Mouse (Mus musculus) gastrocnemius, postnatal 36 days (tissue): ENCODE results near the gene Pik3cb. TPM values are rescaled to one million over a fixed set of nuclear protein-coding genes. Genes with fewer than 3 reads are reported as not detected.

Experiments
- DNase-seq, 2 experiments: peaks; one replicate each; pipeline ENCODE4 v3.0.0; 2022
- intact Hi-C: fragments of 180-260 bp; cut with DNase I; formaldehyde crosslinking; loops from one replicate; pipeline ENCODE4 v1.15.1; 2025
- long read RNA-seq, 2 experiments: library from polyadenylated mRNA; stranded (forward); transcript quantifications; one replicate each; pipeline ENCODE4 v2.0.0; 2021
- total RNA-seq, 2 experiments: library from RNA; stranded (reverse); gene quantifications; 2 replicates each; pipeline ENCODE4 v1.2.3; 2021

Gene Pik3cb
- 1 to 10 TPM; 5.1 to 5.2 TPM for total RNA-seq
- long read RNA-seq, experiment 1, partial matches to known transcripts: 1 of 1 reads
- long read RNA-seq, experiment 1, other reads (novel, unspliced or antisense): 0 of 1 reads
- long read RNA-seq, experiment 2, full-length matches to known transcripts: 2 of 2 reads
- long read RNA-seq, experiment 2, partial matches to known transcripts: 0 of 2 reads
- long read RNA-seq, experiment 2, other reads (novel, unspliced or antisense): 0 of 2 reads

- intact Hi-C loops: loop anchor here (5.0 kb wide), 2 partner anchors 102 to 237 kb away; partner anchors contain the start of gene Cep70
Observed at GRCm38 (mm10) chr9:99140063-99140882, at the start of gene Pik3cb. Gene Pik3cb (minus strand): TSS chr9:99140621.

GRCm38 (mm10) chr9:99183043-99183670, 42.7 kb upstream of the Pik3cb start:
- no peak for DNase-seq
- intact Hi-C loops: no loop called here

More at GRCm38 (mm10) chr9:99140063-99140882, at the start of gene Pik3cb:
- DNase-seq: peak; percentile 94 to 98

- intact Hi-C loops: no loop called here
- no peak for DNase-seq
Observed at GRCm38 (mm10) chr9:99182121-99182520, 41.7 kb upstream of the Pik3cb start.

- intact Hi-C loops: no loop called here
- DNase-seq: no peak
Observed at GRCm38 (mm10) chr9:99180272-99180671, 39.9 kb upstream of the Pik3cb start.

GRCm38 (mm10) chr9:99178736-99179135, 38.3 kb upstream of the Pik3cb start:
- intact Hi-C loops: no loop called here
- DNase-seq: no peak

- intact Hi-C loops: no loop called here
- no peak for DNase-seq
Observed at GRCm38 (mm10) chr9:99175774-99176173, 35.4 kb upstream of the Pik3cb start.

GRCm38 (mm10) chr9:99172811-99173210, 32.4 kb upstream of the Pik3cb start:
- DNase-seq: no peak
- intact Hi-C loops: no loop called here

- intact Hi-C loops: no loop called here
- DNase-seq: no peak
Observed at GRCm38 (mm10) chr9:99171186-99171585, 30.8 kb upstream of the Pik3cb start.

GRCm38 (mm10) chr9:99169029-99169428, 28.6 kb upstream of the Pik3cb start:
- no peak for DNase-seq
- intact Hi-C loops: no loop called here

GRCm38 (mm10) chr9:99166946-99167345, 26.5 kb upstream of the Pik3cb start:
- DNase-seq: no peak
- intact Hi-C loops: no loop called here

GRCm38 (mm10) chr9:99165956-99166355, 25.5 kb upstream of the Pik3cb start:
- no peak for DNase-seq
- intact Hi-C loops: no loop called here

- no peak for DNase-seq
- intact Hi-C loops: no loop called here
Observed at GRCm38 (mm10) chr9:99164664-99165226, 24.3 kb upstream of the Pik3cb start.

GRCm38 (mm10) chr9:99164148-99164503, 23.7 kb upstream of the Pik3cb start:
- DNase-seq: no peak
- intact Hi-C loops: no loop called here

- DNase-seq: no peak
- intact Hi-C loops: no loop called here
Observed at GRCm38 (mm10) chr9:99163420-99164147, 23.2 kb upstream of the Pik3cb start.

- DNase-seq: no peak
- intact Hi-C loops: no loop called here
Observed at GRCm38 (mm10) chr9:99162839-99163238, 22.4 kb upstream of the Pik3cb start.

- intact Hi-C loops: no loop called here
- no peak for DNase-seq
Observed at GRCm38 (mm10) chr9:99160780-99161179, 20.4 kb upstream of the Pik3cb start.

GRCm38 (mm10) chr9:99159932-99160331, 19.5 kb upstream of the Pik3cb start:
- intact Hi-C loops: no loop called here
- DNase-seq: no peak

- DNase-seq: no peak
Observed at GRCm38 (mm10) chr9:99158708-99159107, 18.3 kb upstream of the Pik3cb start.

GRCm38 (mm10) chr9:99158203-99158632, 17.8 kb upstream of the Pik3cb start:
- no peak for DNase-seq
- intact Hi-C loops: no loop called here

More at GRCm38 (mm10) chr9:99158708-99159107, 18.3 kb upstream of the Pik3cb start:
- intact Hi-C loops: no loop called here

- intact Hi-C loops: no loop called here
Observed at GRCm38 (mm10) chr9:99153655-99154054, 13.2 kb upstream of the Pik3cb start.

More at GRCm38 (mm10) chr9:99153655-99154054, 13.2 kb upstream of the Pik3cb start:
- no peak for DNase-seq
